Mouse (Mus musculus) gastrocnemius, adult 2 months (tissue): ENCODE results near the gene Rab3ip. TPM values are rescaled to one million over a fixed set of nuclear protein-coding genes. Genes with fewer than 3 reads are reported as not detected.
A peak's percentile ranks its signal among the peaks of the same experiment; 100 is the strongest.

Source experiments
- DNase-seq: peaks from one replicate; pipeline ENCODE4 v3.0.0; 2022
- H3K27ac ChIP-seq: fragments of 200-600 bp; 2 replicates; pipeline ENCODE4 v1.8.1; 2022; ENCODE audit warnings: mild to moderate bottlenecking
- H3K4me3 ChIP-seq: fragments of 200-600 bp; 2 replicates; pipeline ENCODE4 v1.8.1; 2022; ENCODE audit warnings: mild to moderate bottlenecking, moderate library complexity
- CTCF ChIP-seq: fragments of 200-600 bp; IDR thresholded peaks from 2 replicates; pipeline ENCODE4 v1.8.1; 2022; ENCODE audit warnings: antibody characterized with exemption, mild to moderate bottlenecking, moderate library complexity
- intact Hi-C: fragments of 180-260 bp; cut with DNase I; formaldehyde crosslinking; loops from one replicate; pipeline ENCODE4 v1.15.1; 2025
- total RNA-seq, 2 experiments: library from RNA; stranded (reverse); gene quantifications; 2 replicates each; pipeline ENCODE4 v1.2.3; 2021

Gene Rab3ip
- total RNA-seq, 2 experiments from 2014 or later: 26.2 to 39.2 TPM

DNA sequence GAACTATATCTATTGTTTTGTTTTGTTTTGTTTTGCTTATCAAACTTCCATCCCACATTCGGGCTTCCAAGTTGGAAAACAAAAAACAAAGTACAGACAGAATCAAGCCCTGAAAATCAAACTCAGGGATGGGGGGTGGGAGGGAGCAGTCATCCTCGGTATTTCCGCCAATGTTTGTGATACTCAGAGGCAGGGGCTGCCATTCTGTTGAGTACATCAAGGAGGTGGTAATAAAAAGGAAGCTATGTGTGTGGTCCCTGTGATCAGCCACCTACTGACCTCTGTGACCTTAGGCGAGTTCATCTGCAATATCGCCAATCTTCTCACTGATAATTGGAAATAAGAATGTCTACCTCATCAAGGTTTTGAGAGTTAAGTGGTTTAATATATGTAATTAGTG is 317 bp upstream of the Rab3ip start:
- peak overlapping the region; percentile 67; the same call in 1 of the 2 replicates for H3K27ac ChIP-seq

DNA sequence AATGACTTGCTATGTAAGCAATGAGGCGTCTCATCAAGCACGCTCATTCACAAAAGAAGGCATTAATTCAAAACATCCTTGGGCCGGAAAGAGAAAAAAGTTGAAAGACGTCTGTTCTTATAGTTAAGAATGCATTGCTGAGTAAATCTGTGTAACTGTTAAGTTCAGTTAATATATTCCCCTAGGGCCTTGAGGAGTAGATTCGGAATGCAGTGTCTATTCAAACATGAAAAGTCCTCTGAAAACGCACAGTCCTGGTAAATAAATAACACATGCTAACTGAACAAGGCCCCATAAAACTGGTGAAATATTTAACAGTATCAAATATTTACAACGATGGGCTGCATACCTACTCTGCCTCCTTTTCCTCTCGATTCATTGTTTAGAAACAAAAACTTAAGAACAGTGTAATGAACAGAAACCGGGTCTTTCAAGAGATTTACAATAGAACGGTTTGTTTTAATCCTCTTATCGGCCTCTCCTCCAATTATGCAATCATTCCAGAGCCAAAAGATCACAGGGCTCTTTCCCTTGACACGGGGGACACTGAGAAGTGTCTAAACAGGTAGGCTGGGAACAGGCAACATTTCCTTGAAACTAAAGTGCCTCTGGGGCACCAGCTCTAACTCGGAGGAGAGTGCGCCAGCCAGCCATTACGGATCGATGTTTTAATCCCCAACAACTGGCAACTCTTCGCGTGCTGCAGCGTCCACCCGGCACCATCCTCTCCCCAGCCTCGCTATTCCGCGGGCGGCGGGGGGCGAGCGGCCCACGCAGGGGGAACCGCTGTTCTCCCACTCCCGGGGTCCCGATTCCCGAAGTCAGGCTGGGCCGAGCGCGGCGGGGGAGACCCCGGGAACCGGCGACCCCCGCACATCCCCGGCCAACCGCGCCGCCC is 1.2 kb downstream of the Rab3ip start:
- Histone ChIP-seq H3K27ac (peak overlapping the region; percentile 86), H3K4me3 (peak overlapping the region; percentile 89)
- intact Hi-C loops: loop anchor here (5.0 to 10.0 kb wide), 2 partner anchors 83 to 255 kb away; no protein-coding TSS in a partner anchor
- DNase-seq: no peak
- no peak for TF ChIP-seq CTCF

More for the DNA sequence above, 317 bp upstream of the Rab3ip start:
- DNase-seq: no peak
- H3K4me3 ChIP-seq: peak overlapping the region; percentile 89
- intact Hi-C loops: no loop called here
- no peak for TF ChIP-seq CTCF

DNA sequence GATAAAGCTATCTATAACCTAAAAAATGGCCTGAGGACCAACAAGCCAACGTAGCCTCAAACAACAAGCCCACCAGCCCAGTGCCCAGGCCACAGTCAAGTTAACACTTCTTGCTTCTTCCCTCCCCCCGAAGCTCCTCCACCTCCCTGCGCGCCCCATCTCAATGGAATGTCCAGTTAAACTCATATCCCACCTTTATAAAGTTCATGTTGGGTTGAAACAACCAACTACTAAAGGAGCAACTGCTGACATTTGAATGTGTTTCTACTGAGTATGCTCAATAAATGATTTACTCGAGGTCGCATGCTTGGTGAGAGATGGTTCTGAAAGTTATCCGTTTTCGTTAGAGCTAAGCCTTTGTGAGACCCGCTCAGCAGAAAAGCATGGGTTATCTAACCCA is 2.2 kb downstream of the Rab3ip start:
- no peak for TF ChIP-seq CTCF
- no peak overlapping the region for H3K4me3 ChIP-seq
- intact Hi-C loops: loop anchor here (5.0 to 10.0 kb wide), 2 partner anchors 84 to 256 kb away; no protein-coding TSS in a partner anchor

DNA sequence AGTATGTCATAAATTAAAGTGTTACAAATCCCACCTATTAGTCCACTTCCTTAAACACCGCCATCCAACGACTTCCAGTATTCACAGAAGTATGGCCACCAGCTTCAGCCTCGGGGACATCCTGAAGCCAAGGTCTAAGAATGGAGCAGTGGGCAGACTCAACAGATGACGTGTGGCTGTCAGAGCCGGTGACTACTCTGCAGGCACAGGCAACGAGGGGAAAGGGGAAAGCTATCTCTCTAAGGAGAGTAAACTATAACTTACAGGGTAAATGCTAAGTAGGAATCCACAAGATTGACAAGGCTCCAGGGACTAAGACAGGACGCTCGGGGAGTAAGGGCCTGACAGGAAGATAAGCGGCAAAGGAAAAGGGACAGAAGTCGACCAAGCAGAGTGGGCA is 5.6 kb downstream of the Rab3ip start:
- TF ChIP-seq CTCF: no peak
- intact Hi-C loops: loop anchor here (5.0 to 10.0 kb wide), 2 partner anchors 87 to 260 kb away; no protein-coding TSS in a partner anchor
- Histone ChIP-seq H3K27ac (no peak overlapping the region), H3K4me3 (no peak overlapping the region)
- no peak for DNase-seq

More for the DNA sequence above, 2.2 kb downstream of the Rab3ip start:
- DNase-seq: no peak
- no peak overlapping the region for H3K27ac ChIP-seq

DNA sequence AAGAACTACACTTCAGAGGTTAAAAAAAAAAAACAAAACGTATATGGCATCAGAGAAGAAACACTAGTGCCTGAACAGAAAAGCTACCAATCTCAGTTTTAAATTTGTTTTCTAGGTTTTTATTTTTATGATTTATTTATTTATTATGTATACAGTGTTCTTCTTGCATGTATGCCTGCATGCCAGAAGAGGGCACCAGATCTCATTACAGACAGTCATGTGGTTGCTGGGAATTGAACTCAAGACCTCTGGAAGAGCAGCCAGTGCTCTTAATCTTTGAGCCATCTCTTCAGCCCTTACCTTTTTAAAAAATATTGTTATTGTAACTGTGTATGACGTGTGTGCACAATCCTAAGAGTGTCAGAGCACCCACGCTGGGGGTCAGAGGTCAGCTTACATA is 6.4 kb downstream of the Rab3ip start:
- no peak overlapping the region for H3K4me3 ChIP-seq
- peak; percentile 54 for TF ChIP-seq CTCF
- no peak overlapping the region for H3K27ac ChIP-seq
- intact Hi-C loops: loop anchor here (10.0 kb wide), 1 partner anchor 261 kb away; no protein-coding TSS in a partner anchor
- DNase-seq: no peak

DNA sequence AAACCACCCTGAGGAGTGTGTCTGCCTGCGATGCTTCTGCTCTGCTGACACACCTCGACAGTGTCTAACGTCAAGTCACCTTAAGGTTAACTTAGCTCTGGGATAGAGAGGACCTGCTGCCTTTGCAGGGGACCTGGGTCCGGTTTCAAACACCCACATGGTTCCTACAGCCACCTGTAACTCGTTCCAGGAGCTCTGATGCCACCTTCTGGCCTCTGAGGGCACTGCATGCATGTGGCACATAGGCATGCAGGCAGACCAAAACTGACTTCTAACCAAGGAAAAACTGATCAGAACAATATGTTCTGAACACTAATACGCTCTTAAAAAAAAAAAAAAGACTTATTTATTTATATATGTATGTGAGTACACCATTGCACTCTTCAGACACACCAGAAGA is 7.5 kb downstream of the Rab3ip start:
- H3K27ac ChIP-seq: no peak overlapping the region
- TF ChIP-seq CTCF: peak; percentile 45
- intact Hi-C loops: loop anchor here (10.0 kb wide), 1 partner anchor 262 kb away; no protein-coding TSS in a partner anchor
- H3K4me3 ChIP-seq: no peak overlapping the region
- DNase-seq: peak; percentile 27

DNA sequence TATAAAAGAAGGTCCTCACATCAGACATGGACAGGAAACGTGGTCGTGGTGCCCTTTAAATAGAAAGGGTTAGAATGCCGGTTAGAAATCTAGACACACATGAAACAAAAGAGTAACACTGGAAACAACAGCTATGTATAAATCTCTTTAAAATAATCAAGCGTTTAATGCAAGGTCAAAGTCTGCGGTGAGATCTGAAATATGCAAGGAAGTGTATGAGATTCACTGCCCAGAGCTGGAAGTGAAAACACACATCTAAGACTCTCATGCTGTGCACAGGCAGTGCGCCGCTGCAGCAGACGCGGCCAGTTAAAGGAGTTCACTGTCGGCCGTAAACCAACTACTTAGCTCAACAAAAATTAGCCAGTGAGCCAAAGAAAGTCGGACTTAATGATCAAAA is 15.5 kb downstream of the Rab3ip start:
- no peak for DNase-seq
- Histone ChIP-seq H3K27ac (no peak overlapping the region), H3K4me3 (no peak overlapping the region)
- no peak for TF ChIP-seq CTCF
- intact Hi-C loops: no loop called here

DNA sequence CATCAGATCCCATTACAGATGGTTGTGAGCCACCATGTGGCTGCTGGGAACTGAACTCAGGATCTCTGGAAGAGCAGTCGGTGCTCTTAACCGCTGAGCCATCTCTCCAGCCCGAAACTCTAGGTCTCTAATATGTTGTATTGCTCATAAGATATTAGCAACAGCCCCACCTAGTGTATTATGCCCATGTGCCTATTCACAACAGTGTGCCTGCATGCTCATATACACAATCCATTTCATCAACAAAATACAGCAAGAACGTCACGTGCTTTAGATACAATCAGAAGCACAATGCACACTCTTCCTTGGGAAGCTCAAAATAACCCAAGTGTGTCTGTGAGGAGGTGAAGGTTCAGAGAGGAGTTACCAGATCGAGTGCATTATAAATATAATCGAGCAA is 16.8 kb downstream of the Rab3ip start:
- TF ChIP-seq CTCF: no peak
- no peak overlapping the region for H3K4me3 ChIP-seq
- intact Hi-C loops: no loop called here
- H3K27ac ChIP-seq: no peak overlapping the region
- DNase-seq: no peak

DNA sequence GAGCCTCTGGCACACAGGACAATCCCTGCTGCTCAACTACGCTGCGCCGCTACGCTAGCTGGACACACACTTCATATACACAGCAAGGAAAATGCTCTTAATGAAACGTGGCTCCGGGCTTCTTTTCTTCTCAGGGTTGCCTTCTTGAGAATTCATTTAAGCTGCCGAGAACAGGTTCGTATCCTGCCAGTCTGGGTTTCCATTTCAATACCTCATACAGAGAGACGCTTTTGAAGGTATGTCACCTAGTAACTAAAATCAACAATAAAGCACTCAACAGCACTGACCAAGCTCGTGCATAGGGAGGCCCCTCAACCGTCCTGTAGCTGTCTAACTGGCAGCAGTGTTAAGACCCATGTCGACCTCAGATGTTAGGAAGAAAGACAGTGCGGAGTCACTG is 18.2 kb downstream of the Rab3ip start:
- TF ChIP-seq CTCF: no peak
- Histone ChIP-seq H3K4me3 (no peak overlapping the region), H3K27ac (no peak overlapping the region)
- intact Hi-C loops: no loop called here
- DNase-seq: no peak

DNA sequence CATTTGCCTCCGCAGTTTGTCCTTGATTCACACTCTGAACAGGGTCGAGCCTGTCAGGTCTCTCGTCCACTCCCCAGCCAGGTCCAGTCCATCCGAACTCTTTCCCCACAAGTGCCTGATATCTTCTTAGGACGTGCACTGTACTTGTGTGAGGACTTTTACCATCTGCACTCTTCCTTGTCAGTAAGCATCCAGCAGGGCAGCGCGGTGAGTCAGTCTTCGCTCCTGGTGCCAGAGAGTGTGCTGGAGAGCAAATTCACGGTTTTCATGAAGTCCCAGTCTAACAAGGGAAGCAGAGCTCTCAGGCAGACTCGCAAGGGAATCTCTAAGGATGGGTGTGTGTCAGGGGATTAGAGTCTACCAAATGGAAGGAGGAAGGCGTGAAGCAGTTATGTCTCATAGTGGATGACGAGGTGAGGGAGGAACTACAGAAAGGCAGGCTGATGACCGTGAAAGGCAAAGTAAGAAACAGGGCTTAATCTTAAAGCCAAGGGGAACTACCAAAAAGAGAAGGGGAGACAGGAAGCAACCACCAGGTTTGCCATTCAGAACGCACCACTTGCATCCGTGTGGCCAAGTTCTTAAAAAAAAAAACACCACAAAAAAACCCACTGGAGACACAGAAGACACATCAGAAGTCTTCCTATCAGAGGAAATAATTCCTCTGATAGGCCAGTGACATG is 18.9 kb downstream of the Rab3ip start:
- H3K4me3 ChIP-seq: no peak overlapping the region
- intact Hi-C loops: no loop called here
- no peak for DNase-seq
- TF ChIP-seq CTCF: no peak
- H3K27ac ChIP-seq: no peak overlapping the region

DNA sequence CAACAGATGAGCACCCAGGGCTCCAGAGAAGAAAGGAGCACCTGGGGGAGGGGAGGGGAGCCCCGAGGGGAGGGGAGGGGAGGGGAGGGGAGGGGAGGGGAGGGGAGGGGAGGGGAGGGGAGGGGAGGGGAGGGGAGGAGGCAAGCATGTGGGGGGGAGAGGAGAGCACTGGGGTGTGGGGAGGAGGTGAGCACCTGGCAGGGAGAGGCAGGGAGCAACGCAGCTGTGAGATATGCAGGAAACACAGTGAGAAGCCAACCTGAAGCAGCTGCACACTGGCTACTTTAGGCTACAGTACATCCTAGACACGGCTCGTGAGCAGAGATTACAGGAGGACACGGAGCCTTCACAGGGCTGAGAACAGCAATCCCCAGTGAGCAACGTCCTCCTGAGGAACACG is 19.6 kb downstream of the Rab3ip start:
- Histone ChIP-seq H3K27ac (no peak overlapping the region), H3K4me3 (no peak overlapping the region)
- TF ChIP-seq CTCF: no peak
- no peak for DNase-seq
- intact Hi-C loops: no loop called here

DNA sequence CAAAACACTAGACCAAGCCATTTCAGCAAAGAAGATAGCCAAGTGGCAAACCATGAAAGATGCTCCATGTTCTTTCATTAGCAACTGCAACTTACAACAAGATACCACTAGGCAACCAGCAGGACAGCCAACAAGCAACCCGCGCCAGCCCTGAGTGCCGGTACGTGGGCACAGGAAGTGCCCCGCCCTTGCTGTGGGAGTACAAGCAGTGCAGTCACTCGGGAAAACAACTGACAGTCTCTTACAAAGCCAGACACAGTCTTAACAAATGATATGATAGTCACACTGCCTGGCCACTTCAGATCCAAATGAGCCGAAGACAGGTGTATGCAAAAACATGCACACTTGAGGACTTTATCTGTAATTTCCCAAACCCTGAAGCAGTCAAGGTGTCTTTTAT is 20.1 kb downstream of the Rab3ip start:
- intact Hi-C loops: no loop called here
- Histone ChIP-seq H3K27ac (no peak overlapping the region), H3K4me3 (no peak overlapping the region)
- no peak for DNase-seq
- no peak for TF ChIP-seq CTCF

DNA sequence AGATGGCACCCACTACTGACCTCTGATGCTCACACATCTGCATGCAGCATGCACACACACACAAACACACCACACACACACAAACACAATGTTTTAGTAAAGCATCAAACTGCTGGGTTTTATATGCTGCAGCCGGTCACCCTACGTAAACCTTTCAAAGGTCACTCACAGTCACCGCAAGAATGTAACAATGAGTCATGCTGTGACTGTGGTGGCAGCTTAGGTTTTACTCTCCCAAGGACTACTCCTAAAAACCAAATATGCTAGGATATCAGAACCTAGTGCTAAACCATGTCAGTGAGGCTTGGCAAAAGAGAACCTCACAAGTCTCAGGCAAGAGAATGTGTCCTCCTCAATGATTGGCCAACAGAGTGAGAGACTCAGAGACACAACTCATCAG is 21.7 kb downstream of the Rab3ip start:
- no peak for DNase-seq
- no peak overlapping the region for H3K27ac ChIP-seq
- no peak overlapping the region for H3K4me3 ChIP-seq
- TF ChIP-seq CTCF: no peak
- intact Hi-C loops: no loop called here
